Mouse (Mus musculus): ENCODE results near the gene Zfhx3. TPM values are rescaled to one million over a fixed set of nuclear protein-coding genes. Genes with fewer than 3 reads are reported as not detected.

The Zfhx3 gene
- polyA plus RNA-seq, 2 experiments from 2014 or later: 0.58 TPM; not detected in 1

DNA sequence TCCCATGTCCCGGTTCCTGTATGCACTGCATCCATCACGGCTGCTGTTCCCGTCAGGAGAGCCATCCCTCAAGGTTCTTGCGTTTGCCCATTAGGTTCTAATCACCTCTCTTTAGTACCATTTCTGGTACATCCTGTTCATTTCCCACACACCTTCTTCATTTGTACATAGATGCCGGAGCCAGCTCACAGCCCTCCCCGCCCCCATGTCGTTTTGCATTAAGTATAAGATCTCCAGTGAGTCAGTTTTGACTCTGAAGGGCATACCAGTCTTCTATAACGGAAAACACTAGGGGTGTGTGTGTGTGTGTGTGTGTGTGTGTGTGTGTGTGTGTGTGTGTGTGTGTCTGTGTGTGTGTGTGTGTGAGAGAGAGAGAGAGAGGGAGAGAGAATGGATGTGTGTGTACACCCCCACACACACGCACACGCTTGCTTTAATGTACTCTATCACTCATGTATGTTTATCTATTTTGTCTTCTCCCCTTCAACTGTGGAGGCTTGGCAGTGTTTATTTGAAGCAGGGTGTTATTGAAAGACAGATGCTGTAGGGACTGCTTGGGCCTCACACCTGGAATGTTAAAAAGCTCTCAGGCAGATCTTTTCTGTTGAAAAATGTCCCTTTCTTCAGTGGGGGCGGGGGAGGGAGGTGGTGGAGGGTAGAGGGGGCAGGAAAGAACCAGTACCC is 962.0 kb downstream of the Zfhx3 start:
- ATAC-seq: peak; percentile 69

- no peak for ATAC-seq
Observed at GRCm38 (mm10) chr8:108908066-108908465, 965.6 kb downstream of the Zfhx3 start.

DNA sequence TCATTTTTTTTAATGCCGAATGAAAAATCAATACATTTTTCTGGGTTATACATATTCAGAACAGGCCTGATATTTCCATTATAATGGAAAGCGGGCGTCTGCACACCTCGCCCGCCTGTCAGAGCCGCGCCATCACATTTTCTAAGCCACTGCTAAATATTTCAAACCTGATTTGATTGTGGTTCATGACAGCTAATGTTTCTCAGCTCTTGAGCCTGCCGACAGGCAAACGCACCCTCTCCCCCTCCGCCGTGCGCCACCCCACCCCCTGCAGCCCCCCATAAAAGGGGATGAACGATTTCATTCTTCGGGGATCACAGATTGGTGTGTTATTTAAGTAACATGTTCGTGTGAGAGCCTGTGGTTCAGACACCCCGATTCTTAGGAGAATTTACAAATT is 966.1 kb downstream of the Zfhx3 start:
- ATAC-seq: no peak

DNA sequence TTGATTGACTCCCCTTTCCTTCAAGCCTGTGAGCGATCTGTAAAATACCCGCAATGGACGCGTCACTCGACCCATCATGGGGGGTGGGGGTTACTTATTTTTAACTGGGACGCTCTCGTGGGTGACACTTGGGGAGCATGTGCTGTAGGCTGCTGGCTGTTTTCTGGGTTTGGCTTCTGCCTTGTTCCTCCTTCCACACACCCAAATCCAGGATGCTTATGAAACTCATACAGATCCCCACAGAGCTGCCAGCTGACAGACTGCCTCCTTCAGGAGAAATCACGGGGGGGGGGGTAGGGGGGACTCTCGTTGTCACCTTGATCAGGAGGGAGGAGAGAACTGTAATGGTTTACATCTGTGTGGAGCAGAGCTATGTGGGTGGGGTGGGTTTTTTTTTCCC is 966.6 kb downstream of the Zfhx3 start:
- ATAC-seq: no peak

DNA sequence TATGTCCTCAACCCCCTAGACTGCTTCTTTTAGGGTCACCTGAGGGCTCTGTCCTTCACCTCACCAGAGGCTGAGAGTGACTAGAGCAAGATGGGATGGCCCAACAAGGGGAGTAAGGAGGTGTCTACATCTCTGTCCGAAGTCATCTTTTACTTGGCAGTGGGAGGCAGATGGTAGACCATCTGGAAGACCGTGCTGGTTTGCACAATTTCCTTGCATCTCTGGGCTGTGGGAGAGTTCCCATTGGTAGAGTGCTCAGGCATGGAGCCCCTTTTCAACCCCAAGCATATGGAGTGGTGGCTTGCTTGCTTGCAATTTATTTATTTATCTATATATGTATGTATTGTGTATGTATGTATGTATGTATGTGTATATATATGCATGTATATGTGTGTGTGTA is 967.0 kb downstream of the Zfhx3 start:
- ATAC-seq: no peak

GRCm38 (mm10) chr8:108910843-108911242 is 968.4 kb downstream of the Zfhx3 start:
- ATAC-seq: no peak

DNA sequence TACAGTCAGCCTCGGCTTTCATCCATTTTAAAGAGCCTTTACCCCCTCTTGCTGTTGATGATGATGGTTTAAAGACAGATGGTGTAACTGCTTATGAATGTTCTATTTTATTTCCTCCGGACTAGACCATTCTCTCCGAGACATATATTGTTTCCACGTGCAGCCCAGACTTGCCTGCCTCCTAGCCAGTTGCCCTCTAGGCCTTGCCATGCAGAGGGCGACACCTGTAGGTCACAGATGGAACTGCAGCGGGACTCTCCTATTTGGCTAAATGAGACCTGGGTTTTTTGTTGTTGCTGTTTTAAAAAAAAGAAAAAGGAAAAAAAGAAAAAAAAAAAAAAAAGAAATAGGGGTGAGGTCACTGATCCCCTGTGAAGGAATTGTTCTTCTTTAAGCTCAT is 969.1 kb downstream of the Zfhx3 start:
- peak; percentile 84 for ATAC-seq

DNA sequence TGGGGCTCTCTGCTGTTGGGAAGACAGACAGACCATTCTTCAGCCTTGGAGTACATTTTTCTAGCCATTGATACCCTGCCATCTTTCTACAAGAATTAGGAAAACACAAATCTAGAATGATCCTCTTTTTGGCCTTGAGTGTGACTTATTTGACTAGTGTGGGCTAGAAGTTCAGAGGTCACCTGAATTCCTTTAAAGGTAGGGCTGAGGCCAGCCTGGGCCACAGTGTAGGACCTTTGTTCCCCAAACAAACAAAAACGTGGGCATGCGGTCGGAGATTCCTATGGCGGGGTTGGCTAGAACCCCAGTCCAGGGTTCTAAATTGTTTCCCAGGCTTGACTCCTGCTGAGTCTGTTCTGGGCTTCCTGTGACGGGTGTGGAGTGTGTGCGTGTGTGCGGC is 970.6 kb downstream of the Zfhx3 start:
- ATAC-seq: no peak

DNA sequence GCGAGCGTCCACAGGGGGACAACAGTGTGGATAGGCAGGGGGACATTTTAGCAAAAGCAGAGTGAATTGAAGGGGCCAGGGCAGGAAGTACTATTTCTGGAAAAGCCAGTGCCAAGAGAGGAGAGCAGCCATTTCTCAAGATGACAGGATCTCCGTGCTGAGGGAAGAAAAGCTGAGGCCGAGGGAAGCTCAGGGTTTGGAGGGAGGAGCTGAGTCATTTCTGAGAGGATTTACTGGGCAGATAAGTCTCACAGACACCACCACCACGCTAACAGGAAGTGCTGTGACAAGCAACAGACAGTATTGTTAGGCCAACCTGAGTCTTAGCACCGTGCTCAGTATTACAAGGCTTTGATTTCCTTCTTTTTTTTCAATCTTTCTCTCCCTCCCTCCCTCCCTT is 973.0 kb downstream of the Zfhx3 start:
- no peak for ATAC-seq

- ATAC-seq: no peak
Observed at GRCm38 (mm10) chr8:108915876-108916275, 973.4 kb downstream of the Zfhx3 start.

GRCm38 (mm10) chr8:108920151-108920550 is 977.7 kb downstream of the Zfhx3 start:
- no peak for ATAC-seq

DNA sequence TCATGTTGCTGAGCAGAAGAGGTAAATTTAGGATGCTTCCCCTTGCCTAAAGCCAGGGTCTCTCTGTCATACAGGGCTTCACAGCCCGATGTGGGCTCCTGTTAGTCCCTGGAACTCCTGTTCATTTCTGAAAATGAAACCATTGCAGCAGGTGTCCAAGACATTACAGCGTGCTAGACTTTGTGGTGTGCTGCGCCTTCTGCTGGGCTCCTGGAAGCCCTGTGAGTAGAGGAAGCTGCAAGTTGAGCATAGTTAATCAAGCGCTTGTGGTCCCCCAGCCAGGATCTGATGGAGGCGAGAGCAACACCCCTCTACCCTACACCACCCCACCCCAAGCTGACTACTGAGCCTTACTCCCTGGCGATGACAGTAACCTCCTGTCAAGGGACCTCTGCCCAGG is 980.7 kb downstream of the Zfhx3 start:
- no peak for ATAC-seq

DNA sequence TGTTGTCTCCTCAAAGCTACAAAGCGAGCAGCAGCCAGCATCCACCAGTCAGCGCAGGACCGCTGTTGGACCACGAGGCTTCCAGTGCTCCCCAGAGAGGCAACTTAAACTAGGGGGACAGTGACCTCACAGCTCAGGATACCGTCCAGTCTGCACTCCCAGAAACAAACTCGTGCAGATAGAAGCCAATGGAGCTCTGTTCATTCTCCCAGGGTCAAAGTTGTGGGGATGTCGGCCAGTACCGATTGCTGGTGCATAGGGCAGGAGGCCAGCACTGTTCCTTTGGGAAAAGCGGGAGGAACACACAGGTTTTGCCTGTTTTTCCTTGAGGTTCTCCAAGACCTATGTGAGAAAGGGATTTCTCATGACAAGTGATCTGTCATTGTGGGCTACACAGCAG is 982.1 kb downstream of the Zfhx3 start:
- no peak for ATAC-seq

- no peak for ATAC-seq
Observed at GRCm38 (mm10) chr8:108926106-108926505, 983.7 kb downstream of the Zfhx3 start.

- no peak for ATAC-seq
Observed at GRCm38 (mm10) chr8:108930635-108931034, 988.2 kb downstream of the Zfhx3 start.

DNA sequence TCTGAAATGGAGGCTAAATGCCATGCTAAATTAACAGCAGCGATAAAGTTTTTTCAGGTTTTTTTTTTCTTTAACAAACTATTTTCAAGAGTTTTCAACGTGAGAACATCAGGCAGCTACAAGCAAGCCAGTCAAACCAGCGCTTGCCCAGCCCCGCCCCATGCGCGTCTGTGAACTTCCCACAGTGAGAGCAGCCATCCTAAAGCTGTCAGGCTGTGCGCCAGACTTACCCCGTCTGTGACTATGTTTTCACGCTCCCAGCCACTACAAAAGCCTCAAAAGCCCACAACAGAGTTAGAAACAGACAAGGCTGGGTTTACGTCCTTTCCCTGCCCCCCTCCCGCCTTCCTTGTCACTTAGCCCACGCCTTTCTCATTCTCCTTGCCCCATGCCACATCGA is 989.4 kb downstream of the Zfhx3 start:
- no peak for ATAC-seq

GRCm38 (mm10) chr8:108932729-108933128 is 990.3 kb downstream of the Zfhx3 start:
- no peak for ATAC-seq

DNA sequence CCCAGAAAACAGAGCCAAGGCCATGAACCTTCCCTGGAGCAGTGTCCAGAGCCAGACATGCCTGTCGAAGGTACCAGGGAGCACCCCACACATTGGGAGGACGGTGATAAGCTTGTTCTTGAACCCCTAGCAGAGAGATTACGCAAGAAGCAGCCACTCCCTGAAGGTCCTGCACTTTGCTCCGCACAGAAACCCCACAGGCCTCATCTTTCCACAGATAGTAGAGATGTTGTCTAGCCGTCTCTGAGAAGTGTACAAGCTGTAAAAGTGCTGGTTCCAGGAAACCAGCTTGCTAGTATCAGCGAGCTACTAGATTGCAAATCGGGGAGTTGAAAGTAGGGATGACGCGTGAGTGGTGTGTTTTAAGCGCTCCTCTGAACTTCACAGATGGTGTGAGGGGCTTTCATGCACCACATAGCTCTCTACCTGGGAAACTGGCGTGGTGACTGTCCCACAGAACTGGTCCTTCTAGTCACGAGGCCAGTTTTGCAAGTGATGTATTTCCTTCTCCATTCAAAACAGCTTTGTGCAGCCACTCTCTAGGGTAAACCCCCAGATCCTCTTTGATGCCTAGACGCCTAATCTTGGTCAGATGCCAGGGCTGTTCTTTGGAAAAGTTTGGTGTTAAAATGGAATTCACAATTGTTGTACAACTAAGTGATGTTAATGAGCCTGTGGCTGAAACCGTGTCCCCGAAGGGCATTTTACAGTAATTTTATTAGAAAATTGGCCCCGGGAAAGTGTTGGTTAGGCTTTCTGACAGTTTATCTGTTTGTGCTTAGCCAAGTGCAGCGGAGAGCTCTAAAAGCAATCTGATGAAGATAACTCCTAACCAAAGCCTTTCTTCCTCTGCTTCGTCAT is 993.6 kb downstream of the Zfhx3 start:
- ATAC-seq: no peak

GRCm38 (mm10) chr8:108936695-108937448 is 994.4 kb downstream of the Zfhx3 start:
- ATAC-seq: no peak

DNA sequence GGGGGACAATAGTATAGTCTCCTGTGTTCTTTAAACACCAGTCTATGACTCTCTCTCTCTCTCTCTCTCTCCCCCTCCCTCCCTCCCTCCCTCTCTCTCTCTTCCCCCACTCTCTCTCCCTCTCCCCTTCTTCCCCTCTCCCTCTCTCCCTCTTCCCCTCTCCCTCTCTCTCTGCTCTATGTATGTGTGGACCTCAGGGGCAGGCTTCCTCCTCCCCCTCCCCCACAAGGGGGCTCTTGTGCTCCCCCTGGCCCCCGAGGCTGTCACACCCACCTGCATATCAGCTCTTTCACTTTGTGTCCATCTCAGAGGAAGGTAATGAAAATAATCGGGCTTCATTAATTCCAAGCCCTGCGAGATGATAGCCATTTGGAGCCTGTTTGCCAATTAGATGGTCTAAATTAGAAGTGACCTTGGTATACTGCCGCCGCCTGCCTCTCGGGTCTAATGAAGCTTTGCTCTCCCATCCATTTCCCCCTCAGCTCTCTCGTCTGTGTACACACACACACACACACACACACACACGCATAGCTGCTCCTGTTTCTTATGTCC is 995.5 kb downstream of the Zfhx3 start:
- no peak for ATAC-seq

- no peak for ATAC-seq
Observed at GRCm38 (mm10) chr8:108942686-108943085, 1000.2 kb downstream of the Zfhx3 start.

GRCm38 (mm10) chr8:108943132-108943531 is 1000.7 kb downstream of the Zfhx3 start:
- no peak for ATAC-seq

GRCm38 (mm10) chr8:108944312-108944711 is 1001.9 kb downstream of the Zfhx3 start:
- no peak for ATAC-seq

All from activated CD4-positive, CD25-positive, alpha-beta regulatory T cell, adult 4 months (primary cell).